Mouse (Mus musculus) lung, postnatal 25 days (tissue): ENCODE measurements around the gene Batf.
"Not testable (repeated sequence)": the region's sequence is repeated elsewhere in the genome, so short reads cannot be mapped to it uniquely, and the experiment has no call there.

ENCODE experiments used
- DNase-seq: peaks from one replicate; pipeline ENCODE4 v3.0.0; 2022; ENCODE audit warnings: low spot score

Gene Batf

DNA sequence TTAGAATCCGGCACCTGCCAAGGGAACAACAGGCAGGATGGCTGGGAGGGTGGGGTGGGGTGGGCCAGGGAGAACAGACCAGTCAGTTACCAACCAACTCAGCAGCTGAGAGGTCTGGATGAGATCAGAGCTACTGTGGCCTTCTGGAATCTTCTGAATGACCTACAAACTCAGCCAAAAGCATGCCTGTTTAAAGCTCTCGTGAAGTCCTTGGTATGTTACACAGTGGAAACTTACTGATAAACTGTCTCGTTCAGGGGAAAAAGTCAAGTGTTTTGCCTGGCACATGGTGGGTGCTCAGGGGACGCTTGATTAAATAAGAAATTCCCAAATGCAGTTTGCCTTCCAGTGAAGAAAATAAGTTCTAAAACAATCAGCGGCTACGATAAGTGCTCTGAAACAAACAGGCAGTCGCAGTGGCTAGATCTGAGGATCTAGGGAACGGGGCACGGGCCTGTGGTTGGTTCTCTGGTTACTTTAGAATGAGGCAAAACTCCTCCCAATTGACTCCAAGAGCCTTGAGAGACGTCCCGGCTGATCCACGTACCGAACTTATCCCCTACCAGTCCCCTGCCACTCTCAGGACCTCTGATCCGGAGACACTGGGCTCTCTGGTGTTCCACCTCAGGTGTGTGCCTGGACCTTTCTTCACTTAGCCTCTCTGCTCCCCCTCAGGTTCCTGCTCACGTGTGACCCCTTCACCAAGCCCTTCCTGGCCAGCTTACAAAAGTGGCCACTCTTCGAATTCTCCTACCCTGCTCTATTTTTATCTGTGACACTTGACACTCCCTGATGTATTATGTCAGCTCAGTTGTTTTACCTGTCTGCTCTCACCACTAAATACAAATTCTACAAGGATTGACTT is 1.8 kb upstream of the Batf start:
- DNase-seq = peak; percentile 76

DNA sequence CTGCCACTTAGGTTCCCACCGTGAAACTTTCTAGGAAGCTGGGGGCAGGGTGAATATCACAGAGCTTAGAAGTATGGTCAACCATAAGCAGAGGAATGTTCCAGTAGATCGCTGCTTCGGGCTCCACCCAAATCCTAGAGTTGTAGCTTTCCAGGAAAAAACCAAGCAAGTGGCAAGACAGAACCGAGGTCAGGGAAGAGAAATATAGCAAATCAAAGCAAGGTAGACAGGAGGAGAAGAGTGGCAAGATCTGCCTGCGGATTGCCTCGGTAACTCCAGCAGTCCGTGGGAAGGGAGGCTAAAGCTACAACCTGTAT is 706 bp downstream of the Batf start:
- no peak for DNase-seq

DNA sequence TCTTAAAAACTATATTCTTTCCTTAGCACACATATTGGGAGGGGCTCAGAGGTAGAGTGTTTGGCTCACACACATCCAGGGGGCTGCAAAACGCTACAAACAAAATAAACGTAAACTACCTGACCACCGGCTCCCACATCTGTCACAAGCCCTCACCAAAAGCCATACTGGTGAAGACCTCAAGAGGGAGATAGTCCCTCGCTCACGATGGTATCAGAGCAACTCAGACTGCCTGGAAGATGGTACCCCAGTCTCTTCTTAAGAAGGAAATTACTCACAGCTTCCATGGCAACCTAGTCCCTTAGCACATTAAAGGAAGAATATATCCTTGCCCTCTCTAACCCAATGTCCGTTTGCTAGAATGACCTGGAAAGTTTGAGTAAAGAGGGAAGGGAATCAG is 1.4 kb downstream of the Batf start:
- DNase-seq = no peak

DNA sequence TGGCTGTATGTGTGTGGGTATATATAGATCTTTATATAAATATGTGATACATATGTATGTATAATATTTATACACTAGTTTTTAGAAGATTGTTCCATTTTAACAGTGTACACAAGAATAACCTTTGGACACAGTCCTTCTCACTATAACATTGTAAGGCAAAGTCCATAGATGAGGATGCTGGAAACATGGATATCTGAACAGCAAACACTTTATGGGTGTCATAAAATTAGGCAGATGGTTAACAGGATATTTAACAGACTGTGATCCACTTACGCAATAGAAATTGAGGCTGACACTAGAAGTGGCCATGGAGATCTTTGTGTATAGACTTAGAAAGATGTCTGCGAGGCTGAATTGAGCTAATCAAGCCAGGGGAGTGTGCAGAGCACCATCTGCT is 9.3 kb downstream of the Batf start:
- DNase-seq = no peak

DNA sequence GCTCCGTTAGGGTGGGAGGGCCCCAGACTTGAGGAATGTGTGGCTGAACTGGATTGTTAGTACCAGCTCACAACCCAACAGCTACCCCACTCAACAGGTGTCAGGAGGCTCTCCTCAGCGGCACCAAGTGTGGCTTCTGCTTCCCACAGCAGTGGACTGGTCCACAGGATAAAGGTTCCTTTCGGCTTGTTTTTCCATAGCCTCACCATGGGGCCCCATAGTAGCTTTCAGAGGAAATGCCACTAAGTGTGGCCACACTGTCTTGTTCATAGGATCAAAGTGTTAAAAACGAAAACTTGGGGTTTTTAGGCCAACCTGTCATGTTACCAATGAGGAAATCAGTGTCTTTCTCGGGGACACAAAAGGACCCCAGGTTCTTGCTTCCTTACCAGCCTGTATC is 10.0 kb downstream of the Batf start:
- no peak for DNase-seq

DNA sequence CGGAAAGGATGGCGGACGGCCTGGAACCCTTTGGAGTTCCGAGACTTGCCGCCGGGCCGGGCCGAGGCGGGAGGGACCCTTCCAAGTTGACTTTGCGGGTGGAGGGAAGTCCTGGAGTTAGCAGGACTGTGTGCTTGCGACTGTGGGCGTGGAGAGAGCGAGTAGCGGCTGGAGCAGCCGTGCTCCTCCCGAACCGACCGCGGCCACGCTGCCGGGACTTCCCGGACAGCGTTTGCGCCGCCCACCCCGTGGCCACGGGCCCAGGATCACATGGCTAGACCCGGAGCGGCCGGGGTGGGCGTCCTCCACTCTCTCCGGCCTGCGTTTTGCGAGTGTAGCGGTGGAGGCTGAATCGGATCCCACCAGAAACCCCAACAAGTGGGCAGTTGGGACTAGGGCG is 11.7 kb downstream of the Batf start:
- DNase-seq = not testable (repeated sequence)

DNA sequence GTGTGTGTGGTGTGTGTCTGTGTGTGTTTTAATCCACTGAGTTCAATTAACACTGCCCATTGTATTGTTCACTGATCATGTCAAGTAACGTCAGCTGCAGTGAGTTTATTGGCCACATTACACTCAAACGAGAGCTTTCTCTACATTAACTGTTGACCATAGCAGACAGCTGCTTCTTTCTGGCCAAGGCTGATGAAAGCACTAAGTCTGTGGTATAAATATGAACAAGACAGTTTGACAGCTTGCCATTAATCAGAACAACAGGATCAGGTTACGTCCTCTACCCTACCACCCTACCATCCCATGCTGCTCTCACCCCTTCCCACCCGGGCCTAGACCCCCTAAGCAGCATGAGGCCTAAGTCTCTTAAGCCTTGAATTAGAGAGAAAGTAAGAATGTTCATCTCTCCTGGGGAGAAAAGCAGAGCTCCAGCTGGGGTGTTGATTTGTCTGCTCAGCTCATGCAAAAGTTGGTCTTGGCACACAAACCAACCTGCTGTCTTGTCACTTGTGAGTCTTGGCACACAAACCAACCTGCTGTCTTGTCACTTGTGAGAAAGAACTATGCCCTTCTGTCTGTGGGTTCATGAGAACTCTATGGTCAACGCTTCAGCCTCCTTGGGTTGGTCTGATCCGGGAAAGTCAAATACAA is 13.8 kb downstream of the Batf start:
- DNase-seq = no peak

DNA sequence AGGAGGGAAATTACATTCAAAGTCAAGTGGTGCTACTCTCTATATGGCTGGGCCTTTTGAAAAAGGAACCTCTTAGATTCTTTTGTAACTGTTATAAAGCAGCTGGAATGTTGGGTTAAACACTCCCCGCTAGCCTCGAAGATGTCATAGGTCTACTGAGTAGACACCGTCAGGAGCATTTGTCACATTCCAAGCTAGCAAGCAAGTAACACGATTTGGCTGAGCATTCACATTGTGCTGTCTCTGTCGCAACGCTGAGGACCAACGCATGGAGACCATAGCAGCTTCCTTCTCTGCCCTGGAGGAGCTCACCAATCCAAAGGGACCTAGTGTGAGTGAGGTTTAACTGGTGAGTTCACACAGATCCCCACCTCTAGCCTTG is 14.4 kb downstream of the Batf start:
- no peak for DNase-seq

DNA sequence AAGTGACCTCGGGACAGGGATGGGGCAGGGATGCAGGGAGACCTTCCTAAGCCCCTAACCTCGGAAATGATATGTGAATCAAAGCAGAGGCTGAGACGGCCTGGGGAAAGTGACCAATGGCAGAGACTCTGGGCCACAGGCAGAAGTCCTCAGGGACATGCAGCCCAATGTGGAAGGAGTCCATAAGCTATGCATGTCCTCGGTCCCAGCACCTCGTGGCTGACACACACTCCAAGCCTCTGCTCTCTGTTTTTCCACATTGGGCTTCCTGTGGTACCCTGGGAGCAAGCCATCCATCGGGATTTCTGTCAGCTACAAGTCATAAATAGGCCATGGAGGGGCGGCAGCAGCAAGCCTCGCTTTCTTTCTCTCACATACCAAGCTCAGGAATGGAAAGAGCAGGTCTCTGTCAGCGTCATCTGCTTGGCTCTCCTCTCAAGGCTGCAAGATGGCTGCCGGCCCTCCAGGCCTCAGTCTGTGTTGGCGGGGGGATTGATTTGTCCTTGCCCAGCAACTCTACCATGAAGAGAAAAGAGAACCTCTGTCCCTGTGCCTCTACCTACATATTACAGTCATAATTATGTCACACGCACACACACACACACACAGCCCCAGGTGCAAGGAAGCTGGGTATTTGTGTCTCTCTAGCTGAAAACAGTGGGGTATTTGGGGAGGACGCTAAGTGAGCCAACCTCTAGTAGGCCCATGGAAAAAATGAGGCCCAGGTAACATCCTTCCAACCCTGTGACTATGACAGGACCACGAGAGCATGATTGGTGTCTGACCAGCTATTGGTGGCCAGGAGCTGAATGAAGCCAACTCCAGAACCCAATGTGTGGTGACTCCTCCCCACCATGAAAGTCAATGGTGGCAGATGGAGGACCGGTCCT is 15.9 kb downstream of the Batf start:
- DNase-seq = no peak

DNA sequence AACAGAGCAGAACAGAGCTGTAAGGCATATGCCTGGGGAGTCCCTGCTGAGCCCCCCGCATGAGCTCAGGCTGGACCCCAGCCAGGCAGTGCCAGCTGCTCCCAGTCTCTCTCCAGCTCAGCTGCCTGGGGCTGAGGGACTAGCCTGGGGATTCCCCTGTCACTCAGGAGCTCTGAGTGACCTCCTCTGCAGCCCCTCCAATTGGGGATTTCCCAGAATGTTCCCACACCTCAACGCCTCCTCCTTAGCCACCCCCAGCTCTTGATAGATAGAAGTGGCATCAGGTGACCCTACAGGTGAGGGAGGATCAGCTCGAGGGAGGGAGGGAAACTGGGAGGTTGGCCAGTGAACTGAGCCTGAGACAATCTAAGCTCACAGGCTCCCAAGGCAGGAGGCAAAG is 17.0 kb downstream of the Batf start:
- DNase-seq = peak; percentile 15

DNA sequence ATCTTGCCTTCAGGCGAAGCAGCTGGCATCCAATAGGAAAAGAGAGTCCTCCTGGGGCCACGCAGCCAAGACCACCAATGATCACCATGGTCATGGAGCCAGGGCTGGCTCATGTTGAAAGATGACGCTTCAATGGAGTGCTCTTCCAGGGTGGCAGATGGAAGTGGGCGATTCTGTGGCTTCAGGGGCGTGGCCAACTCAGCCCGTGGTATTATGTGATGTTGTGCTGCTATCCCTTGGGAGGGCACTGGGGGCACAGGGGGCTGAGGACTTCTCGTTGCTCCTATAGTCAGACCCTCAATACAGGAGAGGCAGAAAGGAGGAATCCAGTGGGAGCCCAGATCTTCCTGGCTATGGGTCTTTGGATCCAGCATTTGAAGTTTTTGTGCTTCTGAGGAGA is 18.1 kb downstream of the Batf start:
- DNase-seq = no peak

DNA sequence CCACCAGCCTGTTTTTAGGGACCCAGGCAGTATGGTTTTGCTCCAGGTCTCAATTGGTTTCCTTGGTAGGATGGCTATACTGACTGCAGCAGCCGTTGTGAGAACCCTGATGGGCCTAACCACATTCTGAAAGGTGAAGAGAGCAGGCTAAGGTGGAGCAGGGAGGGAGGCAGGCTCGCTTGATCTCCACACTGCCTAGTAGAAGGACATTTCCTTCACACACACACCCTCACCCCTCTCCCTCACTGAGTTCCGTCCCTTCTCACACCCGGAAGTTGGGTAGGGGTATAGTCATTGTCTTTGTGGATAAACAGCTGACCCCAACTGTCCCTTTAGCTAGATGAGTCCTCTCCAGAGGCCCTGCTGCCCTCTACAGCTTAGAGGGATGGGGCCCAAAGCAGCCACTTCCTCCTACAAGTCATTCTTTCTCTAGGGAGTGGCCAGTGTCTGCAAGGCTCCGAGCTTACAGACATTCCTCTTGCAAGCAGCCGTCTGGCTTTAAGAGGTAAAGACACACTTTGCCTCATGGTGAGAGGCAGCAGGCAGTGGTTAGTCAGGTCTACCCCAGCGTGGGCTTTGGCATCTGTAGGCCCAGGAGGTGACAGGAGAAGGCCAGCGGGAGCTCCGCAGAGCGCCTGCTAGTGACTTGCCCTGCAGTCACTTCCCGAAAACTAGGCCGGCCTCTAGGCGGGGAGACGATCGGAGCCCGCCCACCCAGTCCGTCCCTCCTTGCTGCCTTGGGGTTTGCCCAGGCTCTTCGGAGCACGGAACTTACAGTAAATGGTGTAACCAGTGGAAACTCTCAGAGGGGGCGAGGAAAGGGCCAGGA is 18.7 kb downstream of the Batf start:
- DNase-seq = peak; percentile 88

DNA sequence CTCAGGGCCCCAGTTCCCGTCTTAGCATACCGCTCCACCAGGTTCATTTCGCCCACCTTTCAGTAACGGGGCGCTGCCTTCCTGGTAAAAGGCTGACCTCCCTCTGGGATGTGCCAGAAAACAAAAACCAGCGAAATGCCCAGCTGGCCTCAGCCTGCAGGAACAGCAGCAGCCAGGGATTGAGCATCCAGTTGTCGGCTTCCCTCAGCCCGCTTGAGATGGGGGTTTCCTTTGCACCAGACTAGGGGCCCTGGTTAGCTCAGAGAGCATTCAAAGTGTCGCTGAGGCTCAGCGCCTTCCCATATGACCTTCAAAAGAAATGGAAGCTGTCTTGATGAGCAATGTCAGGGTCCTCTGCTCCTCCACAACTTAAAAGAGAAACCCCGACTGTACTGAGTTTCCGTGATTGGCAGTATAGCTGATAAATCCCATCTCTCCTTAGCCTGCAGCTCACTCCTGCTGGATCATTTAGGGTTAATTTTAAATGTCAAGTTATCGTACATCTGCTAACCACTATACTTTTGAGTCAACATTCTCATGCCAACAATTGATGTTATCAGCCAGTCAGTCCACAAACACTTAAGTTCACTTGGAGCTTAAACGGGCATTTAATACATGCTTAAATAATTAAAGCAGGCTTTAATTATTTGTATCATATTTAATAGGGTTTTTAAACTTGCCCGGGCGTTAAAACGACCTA is 19.5 kb downstream of the Batf start:
- DNase-seq = no peak

DNA sequence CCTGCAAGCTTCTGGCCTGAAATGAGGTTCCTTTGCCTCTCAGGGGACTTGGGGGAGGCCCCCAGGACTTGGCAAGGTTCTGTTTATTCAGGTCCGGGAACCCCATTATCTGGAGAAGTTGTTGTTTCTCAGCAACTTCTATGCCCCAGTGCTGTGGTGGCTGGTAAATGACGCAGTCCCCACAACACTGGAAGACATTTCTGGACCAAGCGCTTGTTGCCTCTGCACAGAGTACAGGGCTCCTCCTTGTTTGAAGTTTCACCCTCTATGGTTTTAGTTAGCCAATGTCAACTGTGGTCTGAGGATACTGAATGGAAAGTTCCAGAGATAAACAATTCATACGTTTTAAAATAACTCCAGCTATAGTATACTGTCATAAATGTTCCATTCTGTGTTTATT is 20.4 kb downstream of the Batf start:
- DNase-seq = no peak

DNA sequence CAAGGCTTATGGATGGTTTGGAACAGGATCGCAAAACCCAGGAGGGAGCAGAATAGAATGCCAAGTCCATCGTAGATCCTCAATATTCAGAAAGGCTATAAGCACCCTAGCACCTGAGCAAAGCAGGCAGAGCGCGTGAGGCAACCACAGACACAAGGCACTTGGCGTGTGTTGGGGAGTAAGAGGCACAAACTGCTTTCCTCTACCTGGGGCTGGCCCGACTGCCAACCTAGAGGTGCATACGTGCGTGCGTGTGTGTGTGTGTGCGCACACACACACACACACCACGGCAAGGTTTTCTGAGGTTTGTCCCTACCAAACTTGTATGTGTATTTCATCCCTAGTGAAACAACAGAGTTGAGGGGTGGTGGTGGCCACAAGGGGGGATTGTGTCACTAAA is 20.9 kb downstream of the Batf start:
- no peak for DNase-seq

DNA sequence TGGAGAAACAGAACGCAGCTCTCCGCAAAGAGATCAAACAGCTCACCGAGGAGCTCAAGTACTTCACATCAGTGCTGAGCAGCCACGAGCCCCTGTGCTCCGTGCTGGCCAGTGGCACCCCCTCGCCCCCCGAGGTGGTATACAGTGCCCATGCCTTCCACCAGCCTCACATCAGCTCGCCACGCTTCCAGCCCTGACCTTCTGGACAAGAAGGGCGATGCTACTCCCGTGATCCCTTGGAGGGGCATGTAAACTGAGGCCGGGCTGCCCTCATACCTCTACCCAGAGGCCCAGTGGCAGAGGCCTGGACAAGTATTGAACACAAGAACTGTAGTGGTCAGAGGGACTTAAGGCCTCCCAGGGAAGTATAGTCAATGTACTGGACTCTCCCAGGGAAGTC is 22.1 kb downstream of the Batf start:
- no peak for DNase-seq

DNA sequence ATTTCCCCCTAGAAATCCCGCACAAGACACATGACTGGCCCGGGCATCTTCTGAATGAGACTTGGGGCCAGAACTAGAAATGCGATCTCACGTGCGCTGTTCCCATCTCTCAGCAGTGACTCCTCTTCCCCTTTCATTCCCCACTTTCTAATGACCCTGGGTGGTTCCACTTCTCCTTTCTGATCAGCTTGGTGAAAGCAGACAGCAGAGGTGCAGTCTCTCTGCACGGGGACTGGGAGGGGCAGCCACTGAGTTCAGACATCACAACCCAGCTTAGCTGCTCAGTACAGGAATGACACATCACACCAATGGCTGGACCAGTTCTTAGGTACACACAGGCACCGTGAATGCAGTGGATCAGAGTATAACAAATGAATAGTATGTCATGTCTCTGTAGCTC is 24.2 kb downstream of the Batf start:
- DNase-seq = peak; percentile 58

DNA sequence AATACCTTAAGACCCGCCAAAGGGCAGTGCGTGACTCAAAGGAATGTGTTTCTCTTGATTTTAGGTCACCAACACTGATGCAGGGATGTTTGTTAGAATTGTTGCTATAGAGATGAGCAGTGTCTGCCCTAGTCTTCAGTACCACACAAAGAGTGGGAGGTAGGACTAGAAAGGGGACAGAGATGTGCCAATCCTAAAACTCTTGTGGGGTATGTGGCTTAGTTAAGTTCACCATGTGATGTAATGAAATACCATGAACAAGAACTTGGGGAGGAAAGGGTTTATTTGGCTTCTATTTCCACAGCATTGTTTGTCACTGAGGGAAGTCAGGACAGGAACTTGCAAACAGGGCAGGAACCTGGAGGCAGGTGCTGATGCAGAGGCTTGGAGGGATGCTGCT is 26.1 kb downstream of the Batf start:
- DNase-seq = no peak

DNA sequence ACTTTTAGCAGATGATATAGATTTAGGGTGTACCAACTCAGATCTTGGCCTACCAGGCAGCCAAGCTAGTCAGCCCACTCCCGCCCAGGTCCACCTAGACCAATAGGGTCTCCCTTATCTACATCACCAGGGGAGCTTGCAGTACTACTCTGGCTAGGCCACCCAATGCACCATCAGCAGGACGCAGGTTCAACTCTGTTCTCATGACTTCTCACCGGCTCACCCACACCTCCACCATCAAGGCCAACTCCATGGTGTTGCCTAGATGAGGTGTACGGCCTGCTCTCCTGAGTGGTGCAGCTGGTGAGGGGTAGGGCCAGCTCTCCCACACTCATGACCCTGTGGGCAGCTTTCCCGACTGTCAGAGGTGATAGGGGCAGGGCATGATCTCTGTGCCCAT is 27.7 kb downstream of the Batf start:
- DNase-seq = no peak

DNA sequence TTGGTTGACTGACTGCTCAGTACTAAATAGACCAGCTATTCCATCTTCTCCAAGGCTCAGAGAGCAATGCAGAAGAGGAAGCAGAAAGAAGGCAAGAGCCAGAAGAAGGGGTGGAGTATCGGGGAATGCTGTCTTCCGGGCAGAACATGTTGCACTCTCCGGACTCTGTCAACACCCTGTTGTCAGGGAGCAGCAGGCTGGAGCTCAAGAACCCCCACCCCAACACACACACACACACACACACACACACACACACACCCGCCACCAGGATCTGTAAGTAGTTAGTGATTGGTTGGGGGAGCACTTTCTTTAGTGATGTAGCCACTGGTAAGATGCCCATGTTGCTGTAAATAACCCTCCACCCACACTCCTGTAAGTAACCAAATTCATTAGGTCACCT is 38.8 kb downstream of the Batf start:
- no peak for DNase-seq

DNA sequence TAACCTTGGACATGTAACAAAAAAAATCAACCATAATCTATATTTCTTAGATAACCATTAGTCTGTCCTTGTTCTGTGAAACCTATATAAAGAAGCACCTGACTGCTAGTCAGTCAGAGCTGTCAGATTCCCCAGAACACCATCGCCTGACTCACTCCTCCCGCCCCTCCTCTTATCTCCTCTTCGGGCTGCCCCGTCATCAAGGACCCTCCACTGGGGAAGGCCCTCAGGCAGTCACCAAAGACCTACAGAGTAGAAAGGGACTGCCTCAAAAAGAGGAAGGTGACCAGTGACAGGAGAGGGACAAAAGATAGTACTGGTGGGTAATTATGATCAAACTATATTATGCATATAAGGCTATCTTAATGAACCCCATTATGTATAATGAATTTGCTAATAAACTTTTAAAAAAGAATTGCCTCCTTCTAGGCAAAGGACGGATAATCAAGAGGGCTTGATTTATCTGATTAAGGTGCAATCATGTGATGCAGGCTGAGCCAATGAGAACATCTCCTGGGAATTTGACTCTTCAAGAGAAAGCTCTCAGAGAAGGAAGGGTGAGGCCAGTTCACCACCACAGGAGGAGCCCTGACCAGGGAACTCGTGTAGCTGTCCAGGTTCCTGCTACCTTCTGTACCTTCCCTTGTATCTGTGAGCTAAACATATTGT is 40.4 kb downstream of the Batf start:
- DNase-seq = no peak
